Mouse (Mus musculus) kidney, embryonic 15.5 days (tissue): Measurements from ENCODE around the gene Gm11032. TPM values are rescaled to one million over a fixed set of nuclear protein-coding genes. Genes with fewer than 3 reads are reported as not detected.
"Not testable (repeated sequence)": the region's sequence is repeated elsewhere in the genome, so short reads cannot be mapped to it uniquely, and the experiment has no call there.

ENCODE experiments used
- ATAC-seq: fragments of 200-750 bp; cut with Nextera tagmentation; replicated peaks from 2 replicates; pipeline ENCODE4 v1.8.0; 2017; ENCODE audit warnings: moderate TSS enrichment; ENCODE audit not compliant: low FRiP score
- H3K27ac ChIP-seq: fragments of 300-500 bp; sonication (generic); 2 replicates; pipeline ENCODE4 v1.5.1; 2015; ENCODE audit warnings: mild to moderate bottlenecking, inconsistent platforms
- H3K27me3 ChIP-seq: fragments of 300-500 bp; sonication (generic); 2 replicates; pipeline ENCODE4 v1.6.1; 2015; ENCODE audit warnings: inconsistent platforms
- H3K36me3 ChIP-seq: fragments of 300-500 bp; sonication (generic); 2 replicates; pipeline ENCODE4 v1.6.1; 2015; ENCODE audit warnings: inconsistent platforms
- H3K4me1 ChIP-seq: fragments of 300-500 bp; sonication (generic); 2 replicates; pipeline ENCODE4 v1.6.1; 2015; ENCODE audit warnings: inconsistent platforms
- H3K4me2 ChIP-seq: fragments of 300-500 bp; sonication (generic); 2 replicates; pipeline ENCODE4 v1.6.1; 2015; ENCODE audit warnings: moderate library complexity, mild to moderate bottlenecking, inconsistent platforms
- H3K4me3 ChIP-seq: fragments of 300-500 bp; sonication (generic); replicated peaks from 2 replicates; pipeline ENCODE4 v1.5.1; 2015; ENCODE audit warnings: mild to moderate bottlenecking, inconsistent platforms
- H3K9ac ChIP-seq: fragments of 300-500 bp; sonication (generic); 2 replicates; pipeline ENCODE4 v1.6.1; 2015; ENCODE audit warnings: mild to moderate bottlenecking, inconsistent platforms
- H3K9me3 ChIP-seq: fragments of 300-500 bp; sonication (generic); replicated peaks from 2 replicates; pipeline ENCODE4 v1.6.1; 2016; ENCODE audit warnings: inconsistent platforms
- WGBS: fragments of 180-500 bp; shearing (Covaris S2); methylation state at CpG from one replicate; pipeline ENCODE4 v1.1.7; 2015; ENCODE audit warnings: mixed read lengths; 5-methylcytosine and 5-hydroxymethylcytosine counted together
- polyA plus RNA-seq: library from polyadenylated mRNA; unstranded; fragments of >200 nt; fragmentation: Nextera tagmentation; extraction: Ambion mirVana; gene quantifications from 2 replicates; pipeline ENCODE4 v1.2.1, GENCODE M21; 2015

Gm11032 gene
- polyA plus RNA-seq, result not detected in 2 replicates

GRCm38 (mm10) chr11:4620017-4620485 lies at the start of gene Gm11032:
TSS of gene Gm11032 (plus strand) at chr11:4620067.
- Histone ChIP-seq H3K27ac (no peak within 1 kb of the TSS), H3K36me3 (no peaks in the 10 kb centered on the region), H3K4me1 (no peaks in the 10 kb centered on the region), H3K9me3 (no peaks in the 10 kb centered on the region), H3K4me3 (no peak within 1 kb of the TSS), H3K27me3 (no peaks in the 10 kb centered on the region), H3K4me2 (no peak within 1 kb of the TSS), H3K9ac (no peak within 1 kb of the TSS)
- 80% methylated on average over 16 of the region's 16 CpGs for WGBS
- no peak for ATAC-seq

- no peaks in the 10 kb centered on the region for H3K36me3 ChIP-seq
- H3K27me3 ChIP-seq, result no peaks in the 10 kb centered on the region
- H3K27ac ChIP-seq, result no peak overlapping the region
- WGBS, result 78% methylated on average over 4 of the region's 4 CpGs
- H3K4me1 ChIP-seq, result peaks cover 6% of the 10 kb centered on the region; the same call in 1 of the 2 replicates
- H3K9ac ChIP-seq, result no peak overlapping the region
- no peak for ATAC-seq
- no peak overlapping the region for H3K4me2 ChIP-seq
- no peak overlapping the region for H3K4me3 ChIP-seq
- no peaks in the 10 kb centered on the region for H3K9me3 ChIP-seq
Observed at GRCm38 (mm10) chr11:4571491-4571901, 48.4 kb upstream of the Gm11032 start.

GRCm38 (mm10) chr11:4576090-4576732 lies 43.7 kb upstream of the Gm11032 start:
- not testable (repeated sequence) for H3K27me3 ChIP-seq, H3K27ac ChIP-seq, H3K4me2 ChIP-seq, ATAC-seq, H3K9ac ChIP-seq, H3K9me3 ChIP-seq, H3K4me3 ChIP-seq, H3K36me3 ChIP-seq
- WGBS, result 87% methylated on average over 2 of the region's 2 CpGs
- peaks cover 14% of the 10 kb centered on the region; the same call in 1 of the 2 replicates for H3K4me1 ChIP-seq

- ATAC-seq, result no peak
- Histone ChIP-seq H3K9me3 (no peaks in the 10 kb centered on the region), H3K4me1 (peaks cover 14% of the 10 kb centered on the region; the same call in 1 of the 2 replicates), H3K36me3 (no peaks in the 10 kb centered on the region), H3K4me2 (no peak overlapping the region), H3K9ac (no peak overlapping the region), H3K27me3 (no peaks in the 10 kb centered on the region), H3K27ac (no peak overlapping the region), H3K4me3 (no peak overlapping the region)
- WGBS, result 87% methylated on average over 2 of the region's 2 CpGs
Observed at GRCm38 (mm10) chr11:4577079-4577478, 42.8 kb upstream of the Gm11032 start.

GRCm38 (mm10) chr11:4578682-4579081 lies 41.2 kb upstream of the Gm11032 start:
- H3K4me2 ChIP-seq, result no peak overlapping the region
- H3K9me3 ChIP-seq, result no peaks in the 10 kb centered on the region
- 65% methylated on average over 2 of the region's 2 CpGs for WGBS
- no peak overlapping the region for H3K27ac ChIP-seq
- H3K36me3 ChIP-seq, result no peaks in the 10 kb centered on the region
- no peak for ATAC-seq
- H3K4me1 ChIP-seq, result peaks cover 14% of the 10 kb centered on the region; the same call in 1 of the 2 replicates
- no peak overlapping the region for H3K4me3 ChIP-seq
- no peak overlapping the region for H3K9ac ChIP-seq
- H3K27me3 ChIP-seq, result no peaks in the 10 kb centered on the region

GRCm38 (mm10) chr11:4591811-4592210 lies 28.1 kb upstream of the Gm11032 start:
- WGBS, result 83% methylated on average over 4 of the region's 4 CpGs

GRCm38 (mm10) chr11:4593491-4593848 lies 26.4 kb upstream of the Gm11032 start:
- ATAC-seq, result no peak
- H3K36me3 ChIP-seq, result 0 out of 2 replicates have a peak, but pooled peaks cover 2% of the 10 kb centered on the region

More at GRCm38 (mm10) chr11:4591811-4592210, 28.1 kb upstream of the Gm11032 start:
- no peak for ATAC-seq
- no peak overlapping the region for H3K4me2 ChIP-seq
- H3K36me3 ChIP-seq, result 0 out of 2 replicates have a peak, but pooled peaks cover 2% of the 10 kb centered on the region
- H3K4me3 ChIP-seq, result no peak overlapping the region
- no peak overlapping the region for H3K9ac ChIP-seq
- H3K27me3 ChIP-seq, result no peaks in the 10 kb centered on the region
- no peak overlapping the region for H3K27ac ChIP-seq
- H3K4me1 ChIP-seq, result peaks cover 14% of the 10 kb centered on the region
- no peaks in the 10 kb centered on the region for H3K9me3 ChIP-seq

GRCm38 (mm10) chr11:4593849-4594607 lies 25.8 kb upstream of the Gm11032 start:
- Histone ChIP-seq H3K9me3 (no peaks in the 10 kb centered on the region), H3K9ac (peak overlapping the region; percentile 98), H3K4me3 (peak overlapping the region; percentile 98), H3K4me1 (peaks cover 14% of the 10 kb centered on the region), H3K27me3 (no peaks in the 10 kb centered on the region), H3K36me3 (0 out of 2 replicates have a peak, but pooled peaks cover 2% of the 10 kb centered on the region), H3K4me2 (peak overlapping the region; percentile 54), H3K27ac (peak overlapping the region; percentile 94)
- WGBS, result under 1% methylated on average over 45 of the region's 45 CpGs
- ATAC-seq, result peak; percentile 92

More at GRCm38 (mm10) chr11:4593491-4593848, 26.4 kb upstream of the Gm11032 start:
- Histone ChIP-seq H3K27me3 (no peaks in the 10 kb centered on the region), H3K4me1 (peaks cover 14% of the 10 kb centered on the region), H3K27ac (no peak overlapping the region), H3K9me3 (no peaks in the 10 kb centered on the region), H3K4me3 (peak overlapping the region; percentile 98), H3K4me2 (peak overlapping the region; percentile 54), H3K9ac (peak overlapping the region; percentile 98)
- WGBS, result 18% methylated on average over 5 of the region's 5 CpGs

GRCm38 (mm10) chr11:4594608-4595500 lies 25.0 kb upstream of the Gm11032 start, which contains the start of gene Mtmr3:
TSS of gene Mtmr3 (minus strand) at chr11:4594863.
- WGBS, result 4% methylated on average over 51 of the region's 53 CpGs
- peak within 1 kb of the TSS; percentile 54 for H3K4me2 ChIP-seq
- H3K9ac ChIP-seq, result peak within 1 kb of the TSS; percentile 98
- peaks cover 14% of the 10 kb centered on the region for H3K4me1 ChIP-seq
- peak; percentile 95 for ATAC-seq
- peak within 1 kb of the TSS; percentile 98 for H3K4me3 ChIP-seq
- no peaks in the 10 kb centered on the region for H3K27me3 ChIP-seq
- no peaks in the 10 kb centered on the region for H3K9me3 ChIP-seq
- no peaks in the 10 kb centered on the region for H3K36me3 ChIP-seq
- peak within 1 kb of the TSS; percentile 94 for H3K27ac ChIP-seq

GRCm38 (mm10) chr11:4598411-4598810 lies 21.5 kb upstream of the Gm11032 start:
- 87% methylated on average over 2 of the region's 2 CpGs for WGBS
- no peak overlapping the region for H3K27ac ChIP-seq
- H3K9ac ChIP-seq, result no peak overlapping the region
- peaks cover 13% of the 10 kb centered on the region for H3K4me1 ChIP-seq
- H3K27me3 ChIP-seq, result no peaks in the 10 kb centered on the region
- H3K4me2 ChIP-seq, result no peak overlapping the region
- no peaks in the 10 kb centered on the region for H3K36me3 ChIP-seq
- ATAC-seq, result no peak
- H3K4me3 ChIP-seq, result no peak overlapping the region
- no peaks in the 10 kb centered on the region for H3K9me3 ChIP-seq

GRCm38 (mm10) chr11:4599916-4600315 lies 20.0 kb upstream of the Gm11032 start:
- ATAC-seq, result no peak
- peaks cover 24% of the 10 kb centered on the region for H3K4me1 ChIP-seq
- H3K36me3 ChIP-seq, result no peaks in the 10 kb centered on the region
- 83% methylated on average over 3 of the region's 3 CpGs for WGBS
- no peak overlapping the region for H3K4me3 ChIP-seq
- no peak overlapping the region for H3K4me2 ChIP-seq
- H3K9me3 ChIP-seq, result no peaks in the 10 kb centered on the region
- no peak overlapping the region for H3K9ac ChIP-seq
- no peaks in the 10 kb centered on the region for H3K27me3 ChIP-seq
- no peak overlapping the region for H3K27ac ChIP-seq
